Comparison of ENCODE assay signal across 29 mouse cellular contexts in genomic region chr11:102305359-102305758, GRCm38 (mm10). TPM values are rescaled to one million over a fixed set of nuclear protein-coding genes. Genes with fewer than 3 reads are reported as not detected.
DNase-seq lines count a peak whose midpoint lies in the region; ATAC-seq and TF ChIP-seq lines count a peak whose summit lies in the region.
"Had no signal": no experiment of that assay in that cellular context is flagged by ENCODE, and none has a peak within 500 bp of the region (broad histone marks: within the 10 kb centered on the region; RNA-seq: fewer than 3 reads in every experiment).

No protein-coding gene starts in this region.

- no peak overlapping the region for H3ac ChIP-seq in myocyte (ENCODE audit: control insufficient read depth, insufficient read length)

- H3K4me2 ChIP-seq in forebrain, embryonic 13.5 days: no peak overlapping the region
- no peak overlapping the region for H3K4me2 ChIP-seq in forebrain, embryonic 14.5 days (ENCODE audit: low read length)
- no peak overlapping the region for H3K4me2 ChIP-seq in midbrain, embryonic 11.5 days
- H3K4me2 ChIP-seq in midbrain, postnatal 0 days (ENCODE audit: low read depth, low read length, poor library complexity, severe bottlenecking): no peak overlapping the region
- no peak overlapping the region for H3K4me2 ChIP-seq in myocyte (ENCODE audit: low read depth)
- H3K4me2 ChIP-seq: embryonic facial prominence, embryonic 13.5 days; forebrain, embryonic 12.5 days; heart, embryonic 12.5 days; heart, embryonic 15.5 days; hindbrain, embryonic 13.5 days; intestine, embryonic 15.5 days had no signal

- H3K36me3 ChIP-seq in forebrain, embryonic 13.5 days (ENCODE audit: poor library complexity, severe bottlenecking): peaks cover 46% of the 10 kb centered on the region
- H3K36me3 ChIP-seq in forebrain, embryonic 14.5 days (ENCODE audit: control insufficient read depth, insufficient read depth, low read length): peaks cover 45% of the 10 kb centered on the region
- H3K36me3 ChIP-seq in midbrain, embryonic 11.5 days (ENCODE audit: control insufficient read depth, insufficient read depth, low read length): peaks cover 12% of the 10 kb centered on the region
- H3K36me3 ChIP-seq in midbrain, postnatal 0 days (ENCODE audit: insufficient read depth, low read length): peaks cover 31% of the 10 kb centered on the region
- peaks cover 6% of the 10 kb centered on the region for H3K36me3 ChIP-seq in myocyte (ENCODE audit: control insufficient read depth, insufficient read depth)

- H3K9ac ChIP-seq in forebrain, embryonic 13.5 days: no peak overlapping the region
- H3K9ac ChIP-seq in forebrain, embryonic 14.5 days (ENCODE audit: low read length): no peak overlapping the region
- no peak overlapping the region for H3K9ac ChIP-seq in midbrain, embryonic 11.5 days (ENCODE audit: low read length)
- no peak overlapping the region for H3K9ac ChIP-seq in midbrain, postnatal 0 days (replicated peaks; ENCODE audit: low read length, poor library complexity, severe bottlenecking)
- H3K9ac ChIP-seq: forebrain, postnatal 0 days; heart, embryonic 12.5 days; heart, embryonic 15.5 days; hindbrain, embryonic 13.5 days; intestine, embryonic 15.5 days had no signal

- ATAC-seq in forebrain, embryonic 13.5 days: no peak
- no peak for ATAC-seq in forebrain, embryonic 14.5 days
- ATAC-seq in midbrain, embryonic 11.5 days (ENCODE audit: low FRiP score): no peak
- ATAC-seq in midbrain, postnatal 0 days (ENCODE audit: low FRiP score): no peak
- ATAC-seq: CD4-positive, CD25-positive, alpha-beta regulatory T cell, adult 4 months; forebrain, postnatal 0 days; hindbrain, embryonic 16.5 days; intestine, embryonic 15.5 days had no signal

- H3K4me1 ChIP-seq in forebrain, embryonic 13.5 days: peaks cover 18% of the 10 kb centered on the region
- no peaks in the 10 kb centered on the region; the same call in 1 of the 2 replicates for H3K4me1 ChIP-seq in forebrain, embryonic 14.5 days (ENCODE audit: control insufficient read depth, insufficient read depth, low read length)
- peaks cover 16% of the 10 kb centered on the region for H3K4me1 ChIP-seq in midbrain, embryonic 11.5 days (ENCODE audit: control insufficient read depth, insufficient read depth, low read length)
- H3K4me1 ChIP-seq in midbrain, postnatal 0 days (ENCODE audit: insufficient read depth, low read length): no peaks in the 10 kb centered on the region

- H3K4me3 ChIP-seq in forebrain, embryonic 13.5 days: no peak overlapping the region
- no peak overlapping the region for H3K4me3 ChIP-seq in forebrain, embryonic 14.5 days (ENCODE audit: low read depth, low read length)
- H3K4me3 ChIP-seq in midbrain, embryonic 11.5 days (ENCODE audit: low read depth, low read length): no peak overlapping the region
- H3K4me3 ChIP-seq in midbrain, postnatal 0 days (ENCODE audit: low read depth, low read length): no peak overlapping the region
- no peak overlapping the region for H3K4me3 ChIP-seq in myocyte
- H3K4me3 ChIP-seq: embryonic facial prominence, embryonic 10.5 days; embryonic facial prominence, embryonic 13.5 days; erythroblast, embryonic 14.5 days; forebrain, embryonic 12.5 days; heart, embryonic 12.5 days; heart, embryonic 15.5 days; hindbrain, embryonic 10.5 days; hindbrain, embryonic 13.5 days; intestine, embryonic 15.5 days had no signal

- no peaks in the 10 kb centered on the region for H3K9me3 ChIP-seq in forebrain, embryonic 13.5 days (replicated peaks)
- no peaks in the 10 kb centered on the region for H3K9me3 ChIP-seq in forebrain, embryonic 14.5 days (replicated peaks; ENCODE audit: control insufficient read depth, low read length)
- no peaks in the 10 kb centered on the region for H3K9me3 ChIP-seq in midbrain, embryonic 11.5 days (ENCODE audit: control insufficient read depth, low read length)
- H3K9me3 ChIP-seq in midbrain, postnatal 0 days (ENCODE audit: low read length): no peaks in the 10 kb centered on the region
- H3K9me3 ChIP-seq: embryonic facial prominence, embryonic 10.5 days; embryonic facial prominence, embryonic 13.5 days; forebrain, embryonic 12.5 days; heart, embryonic 12.5 days; heart, embryonic 15.5 days; hindbrain, embryonic 10.5 days; hindbrain, embryonic 13.5 days; intestine, embryonic 15.5 days had no signal

- TF ChIP-seq CTCF in midbrain, postnatal 0 days (IDR thresholded peaks at IDR 0.05): no peak

- H3K27me3 ChIP-seq in forebrain, embryonic 13.5 days: no peaks in the 10 kb centered on the region
- no peaks in the 10 kb centered on the region for H3K27me3 ChIP-seq in forebrain, embryonic 14.5 days (replicated peaks; ENCODE audit: control insufficient read depth, insufficient read depth, low read length)
- H3K27me3 ChIP-seq in midbrain, embryonic 11.5 days (ENCODE audit: control insufficient read depth, insufficient read depth, low read length): no peaks in the 10 kb centered on the region
- no peaks in the 10 kb centered on the region for H3K27me3 ChIP-seq in midbrain, postnatal 0 days (ENCODE audit: insufficient read depth, low read length)
- H3K27me3 ChIP-seq in myocyte (ENCODE audit: control insufficient read depth, insufficient read depth, insufficient read length): no peaks in the 10 kb centered on the region
- H3K27me3 ChIP-seq: embryonic facial prominence, embryonic 13.5 days; forebrain, embryonic 12.5 days; heart, embryonic 12.5 days; heart, embryonic 15.5 days; hindbrain, embryonic 13.5 days; intestine, embryonic 15.5 days had no signal

- no peaks in the 10 kb centered on the region for H3K79me2 ChIP-seq in myocyte (ENCODE audit: control insufficient read depth, insufficient read depth)

- 74% methylated on average over 2 of the region's 3 CpGs for WGBS in forebrain, embryonic 13.5 days
- 67% methylated on average over 3 of the region's 3 CpGs for WGBS in forebrain, embryonic 14.5 days
- 74% methylated on average over 3 of the region's 3 CpGs for WGBS in midbrain, embryonic 11.5 days
- WGBS in midbrain, postnatal 0 days: 53% methylated on average over 3 of the region's 3 CpGs

- DNase-seq in adrenal gland, postnatal 14 days: peak; percentile 61
- DNase-seq in adrenal gland, postnatal 25 days: no peak
- no peak for DNase-seq in forebrain, embryonic 14.5 days (ENCODE audit: low spot score)
- DNase-seq in midbrain, embryonic 11.5 days (ENCODE audit: low spot score, missing footprints): peak; percentile 75
- DNase-seq in midbrain, postnatal 0 days (ENCODE audit: low spot score): no peak
- DNase-seq in layer of hippocampus, adult 11-12 months (ENCODE audit: low spot score): no peak
- DNase-seq: cerebellum, adult 2 months; cerebellum, postnatal 36 days; embryo, embryonic 11 days; forebrain, postnatal 0 days; heart, adult 18-20 months; heart, postnatal 10 days; heart, postnatal 36 days; kidney, adult 11 months had no signal

- no peak for TF ChIP-seq POLR2A in myocyte (IDR thresholded peaks at IDR 0.05; ENCODE audit: insufficient read length, low read depth)

- H3K27ac ChIP-seq in forebrain, embryonic 13.5 days: 0 out of 2 replicates have a peak overlapping the region, but pooled peaks have one; percentile 10
- H3K27ac ChIP-seq in forebrain, embryonic 14.5 days (ENCODE audit: low read depth, low read length): no peak overlapping the region
- H3K27ac ChIP-seq in midbrain, embryonic 11.5 days (ENCODE audit: low read depth, low read length): no peak overlapping the region
- H3K27ac ChIP-seq in midbrain, postnatal 0 days (ENCODE audit: low read depth, low read length): no peak overlapping the region
- H3K27ac ChIP-seq: embryonic facial prominence, embryonic 10.5 days; embryonic facial prominence, embryonic 13.5 days; forebrain, embryonic 12.5 days; heart, embryonic 15.5 days; hindbrain, embryonic 10.5 days; hindbrain, embryonic 13.5 days; intestine, embryonic 15.5 days had no signal

RNA-seq across cellular contexts. Expression of gene Atxn7l3, which starts 8.9 kb away (rescaled TPM):
- total RNA-seq in adrenal gland, postnatal 14 days (2021): 47.9 and 53.4 TPM in 2 replicates
- 53.6 and 62.4 TPM in 2 replicates for total RNA-seq in adrenal gland, postnatal 25 days (2021)
- 21.8 and 22.7 TPM in 2 replicates for polyA plus RNA-seq in forebrain, embryonic 13.5 days (2015; fragmentation: Nextera tagmentation; extraction: Ambion mirVana)
- 25.2 and 28.7 TPM in 2 replicates for polyA plus RNA-seq in forebrain, embryonic 14.5 days (2014; fragmentation: Nextera tagmentation; extraction: Ambion mirVana)
- 13.3 and 15.2 TPM in 2 replicates for polyA plus RNA-seq in midbrain, embryonic 11.5 days (2014; fragmentation: Nextera tagmentation; extraction: Ambion mirVana)
- 166 and 169 TPM in 2 replicates for total RNA-seq in midbrain, postnatal 0 days (2014; rRNA removed)
- 25.4 and 26.5 TPM in 2 replicates for polyA plus RNA-seq in midbrain, postnatal 0 days (2015; fragmentation: Nextera tagmentation; extraction: Ambion mirVana)
- polyA plus RNA-seq in myocyte (2012; fragmentation: generic; extraction: Trizol): 39.5 TPM

RNA-seq across cellular contexts. Expression of gene Ubtf, which starts 14.2 kb away (rescaled TPM):
- 102 and 106 TPM in 2 replicates for total RNA-seq in adrenal gland, postnatal 14 days (2021)
- 113 and 116 TPM in 2 replicates for total RNA-seq in adrenal gland, postnatal 25 days (2021)
- 96.1 and 98.8 TPM in 2 replicates for polyA plus RNA-seq in forebrain, embryonic 13.5 days (2015; fragmentation: Nextera tagmentation; extraction: Ambion mirVana)
- 74.5 and 91.0 TPM in 2 replicates for polyA plus RNA-seq in forebrain, embryonic 14.5 days (2014; fragmentation: Nextera tagmentation; extraction: Ambion mirVana)
- polyA plus RNA-seq in midbrain, embryonic 11.5 days (2014; fragmentation: Nextera tagmentation; extraction: Ambion mirVana): 84.7 and 86.1 TPM in 2 replicates
- 64.3 and 71.4 TPM in 2 replicates for total RNA-seq in midbrain, postnatal 0 days (2014; rRNA removed)
- polyA plus RNA-seq in midbrain, postnatal 0 days (2015; fragmentation: Nextera tagmentation; extraction: Ambion mirVana): 56.3 and 64.3 TPM in 2 replicates
- polyA plus RNA-seq in myocyte (2012; fragmentation: generic; extraction: Trizol): 58.6 TPM

RNA-seq across cellular contexts. Expression of gene Tmub2, which starts 20.6 kb away (rescaled TPM):
- total RNA-seq in adrenal gland, postnatal 14 days (2021): 40.1 and 40.4 TPM in 2 replicates
- 50.6 and 63.0 TPM in 2 replicates for total RNA-seq in adrenal gland, postnatal 25 days (2021)
- polyA plus RNA-seq in forebrain, embryonic 13.5 days (2015; fragmentation: Nextera tagmentation; extraction: Ambion mirVana): 63.2 and 69.6 TPM in 2 replicates
- 74.4 and 75.3 TPM in 2 replicates for polyA plus RNA-seq in forebrain, embryonic 14.5 days (2014; fragmentation: Nextera tagmentation; extraction: Ambion mirVana)
- polyA plus RNA-seq in midbrain, embryonic 11.5 days (2014; fragmentation: Nextera tagmentation; extraction: Ambion mirVana): 54.0 and 55.7 TPM in 2 replicates
- 80.5 and 90.8 TPM in 2 replicates for total RNA-seq in midbrain, postnatal 0 days (2014; rRNA removed)
- 65.4 and 73.9 TPM in 2 replicates for polyA plus RNA-seq in midbrain, postnatal 0 days (2015; fragmentation: Nextera tagmentation; extraction: Ambion mirVana)
- 39.5 TPM for polyA plus RNA-seq in myocyte (2012; fragmentation: generic; extraction: Trizol)

RNA-seq across cellular contexts. Expression of gene Asb16, which starts 36.8 kb away (rescaled TPM):
- total RNA-seq in adrenal gland, postnatal 14 days (2021): 0.11 and 0.19 TPM in 2 replicates
- 0.36 TPM in 1 of 2 replicates, not detected in the other for total RNA-seq in adrenal gland, postnatal 25 days (2021)
- not detected in 2 replicates for polyA plus RNA-seq in forebrain, embryonic 13.5 days (2015; fragmentation: Nextera tagmentation; extraction: Ambion mirVana)
- not detected in 2 replicates for polyA plus RNA-seq in forebrain, embryonic 14.5 days (2014; fragmentation: Nextera tagmentation; extraction: Ambion mirVana)
- 0.08 TPM in 1 of 2 replicates, not detected in the other for polyA plus RNA-seq in midbrain, embryonic 11.5 days (2014; fragmentation: Nextera tagmentation; extraction: Ambion mirVana)
- total RNA-seq in midbrain, postnatal 0 days (2014; rRNA removed): 2.3 and 2.5 TPM in 2 replicates
- polyA plus RNA-seq in midbrain, postnatal 0 days (2015; fragmentation: Nextera tagmentation; extraction: Ambion mirVana): 0.28 and 0.32 TPM in 2 replicates
- 5.1 TPM for polyA plus RNA-seq in myocyte (2012; fragmentation: generic; extraction: Trizol)
- polyA plus RNA-seq: C2C12; CD4-positive, CD25-positive, alpha-beta regulatory T cell, adult 4 months; forebrain, embryonic 12.5 days; forebrain, postnatal 0 days; hindbrain, embryonic 13.5 days; intestine, embryonic 15.5 days had no signal

RNA-seq across cellular contexts. Expression of gene BC030867, which starts 56.7 kb away (rescaled TPM):
- total RNA-seq in adrenal gland, postnatal 14 days (2021): 1.7 and 2.3 TPM in 2 replicates
- 1.3 and 1.5 TPM in 2 replicates for total RNA-seq in adrenal gland, postnatal 25 days (2021)
- 11.0 and 13.7 TPM in 2 replicates for polyA plus RNA-seq in forebrain, embryonic 13.5 days (2015; fragmentation: Nextera tagmentation; extraction: Ambion mirVana)
- 6.1 and 6.3 TPM in 2 replicates for polyA plus RNA-seq in forebrain, embryonic 14.5 days (2014; fragmentation: Nextera tagmentation; extraction: Ambion mirVana)
- polyA plus RNA-seq in midbrain, embryonic 11.5 days (2014; fragmentation: Nextera tagmentation; extraction: Ambion mirVana): 17.4 and 18.4 TPM in 2 replicates
- total RNA-seq in midbrain, postnatal 0 days (2014; rRNA removed): 2.1 TPM in 2 replicates
- polyA plus RNA-seq in midbrain, postnatal 0 days (2015; fragmentation: Nextera tagmentation; extraction: Ambion mirVana): 0.53 and 0.60 TPM in 2 replicates
- polyA plus RNA-seq in myocyte (2012; fragmentation: generic; extraction: Trizol): 4.4 TPM
- total RNA-seq: gastrocnemius, adult 8-10 months had no signal

Comparison
In these comparisons a context has a peak if more than half of its experiments do, and no peak if none do; other contexts are left out.
1. DNase-seq: peak in adrenal gland, postnatal 14 days (single experiment) and midbrain, embryonic 11.5 days (single experiment); none in adrenal gland, postnatal 25 days (single experiment), forebrain, embryonic 14.5 days (single experiment), midbrain, postnatal 0 days (single experiment) and layer of hippocampus, adult 11-12 months (single experiment).